In genomic region chr3:96196437-96197128, GRCm38 (mm10) we compare ENCODE assay signal across 9 mouse cellular contexts. TPM values are rescaled to one million over a fixed set of nuclear protein-coding genes. Genes with fewer than 3 reads are reported as not detected.
DNase-seq lines count a peak whose midpoint lies in the region; ATAC-seq and TF ChIP-seq lines count a peak whose summit lies in the region.
"Had no signal": no experiment of that assay in that cellular context is flagged by ENCODE, and none has a peak within 500 bp of the region (broad histone marks: within the 10 kb centered on the region; RNA-seq: fewer than 3 reads in every experiment).

No protein-coding gene starts in this region.

- intact Hi-C loops in heart, adult 2 months (cut with DNase I) = no loop called here
- intact Hi-C loops in left cerebral cortex, postnatal 4 days (cut with DNase I) = no loop called here

- no peak for TF ChIP-seq EP300 in heart, adult 2 months (IDR thresholded peaks at IDR 0.05; ENCODE audit: insufficient read depth, low read depth, low read length)
- TF ChIP-seq EP300 in liver, embryonic 14.5 days (IDR thresholded peaks at IDR 0.05; ENCODE audit: low read depth) = no peak

- H3K79me3 ChIP-seq in C2C12 (ENCODE audit: low read depth) = no peaks in the 10 kb centered on the region

- H3K36me3 ChIP-seq in heart, adult 2 months (ENCODE audit: control insufficient read depth, insufficient read depth, low read length) = no peaks in the 10 kb centered on the region
- H3K36me3 ChIP-seq in C2C12 (ENCODE audit: control insufficient read depth, insufficient read depth) = no peaks in the 10 kb centered on the region
- H3K36me3 ChIP-seq in forebrain, embryonic 11.5 days (ENCODE audit: control insufficient read depth, insufficient read depth, low read length) = no peaks in the 10 kb centered on the region
- H3K36me3 ChIP-seq in liver, embryonic 14.5 days (replicated peaks; ENCODE audit: control insufficient read depth, insufficient read depth, low read depth) = no peaks in the 10 kb centered on the region

- H3ac ChIP-seq in C2C12 (ENCODE audit: control insufficient read depth, insufficient read length, low read depth) = peak overlapping the region; percentile 97

- no peak for ATAC-seq in forebrain, embryonic 11.5 days (replicated peaks; ENCODE audit: low FRiP score)
- no peak for ATAC-seq in liver, embryonic 14.5 days (ENCODE audit: insufficient read depth)

- no peaks in the 10 kb centered on the region for H3K4me1 ChIP-seq in heart, adult 2 months (ENCODE audit: control insufficient read depth, insufficient read depth, low read length)
- peaks cover 7% of the 10 kb centered on the region for H3K4me1 ChIP-seq in forebrain, embryonic 11.5 days (replicated peaks; ENCODE audit: control insufficient read depth, insufficient read depth, low read length)
- H3K4me1 ChIP-seq in liver, embryonic 14.5 days (replicated peaks; ENCODE audit: control insufficient read depth in 2 of 2, insufficient read depth in 2 of 2, low read length in 1 of 2) = peaks cover 13 to 22% of the 10 kb centered on the region in 2 experiments

- H3K27me3 ChIP-seq in heart, adult 2 months (ENCODE audit: control insufficient read depth, insufficient read depth, low read length) = no peaks in the 10 kb centered on the region
- no peaks in the 10 kb centered on the region for H3K27me3 ChIP-seq in C2C12 (ENCODE audit: control insufficient read depth, insufficient read depth, insufficient read length)
- no peaks in the 10 kb centered on the region for H3K27me3 ChIP-seq in forebrain, embryonic 11.5 days (ENCODE audit: control insufficient read depth, insufficient read depth, low read length)
- no peaks in the 10 kb centered on the region; the same call in 1 of the 2 replicates for H3K27me3 ChIP-seq in liver, embryonic 14.5 days (ENCODE audit: control insufficient read depth, insufficient read depth, low read length)
- H3K27me3 ChIP-seq: Patski had no signal

- no peaks in the 10 kb centered on the region for H3K79me2 ChIP-seq in heart, adult 2 months (replicated peaks; ENCODE audit: control insufficient read depth, insufficient read depth, low read length)
- H3K79me2 ChIP-seq in C2C12 (ENCODE audit: control insufficient read depth, insufficient read depth) = peaks cover 7% of the 10 kb centered on the region

- 19% methylated on average over 27 of the region's 27 CpGs for WGBS in heart, adult 2 months
- WGBS in forebrain, embryonic 11.5 days = 21% methylated on average over 27 of the region's 27 CpGs
- 17% methylated on average over 27 of the region's 27 CpGs for WGBS in liver, embryonic 14.5 days (ENCODE audit: insufficient replicate concordance)

- DNase-seq in heart, adult 2 months = no peak
- DNase-seq in heart, adult 8-10 months (ENCODE audit: low spot score) = no peak
- no peak for DNase-seq in forebrain, embryonic 11.5 days (ENCODE audit: low spot score)
- DNase-seq in liver, embryonic 14.5 days (ENCODE audit: low read depth in 3 of 3, low spot score in 3 of 3) = no peak
- no peak for DNase-seq in adrenal gland, adult 2 months
- DNase-seq in left cerebral cortex, postnatal 4 days = no peak
- no peak for DNase-seq in retina, embryonic 14.5 days (ENCODE audit: low spot score)

- no peak for TF ChIP-seq POLR2A in heart, adult 2 months (IDR thresholded peaks at IDR 0.05; ENCODE audit: insufficient read depth, low read depth, low read length)

- no peak for TF ChIP-seq CTCF in heart, adult 2 months (IDR thresholded peaks at IDR 0.05)
- TF ChIP-seq CTCF in C2C12 (IDR thresholded peaks at IDR 0.05; ENCODE audit: control insufficient read depth, insufficient read depth, insufficient read length) = no peak
- TF ChIP-seq CTCF in liver, embryonic 14.5 days (IDR thresholded peaks at IDR 0.05; ENCODE audit: low read depth) = no peak; the same call in 1 of the 2 replicates

- peak overlapping the region; percentile 98 for H3K4me2 ChIP-seq in forebrain, embryonic 11.5 days (ENCODE audit: low read depth, low read length, severe bottlenecking)
- H3K4me2 ChIP-seq in liver, embryonic 14.5 days (ENCODE audit: low read depth) = peak overlapping the region; percentile 97

- H3K27ac ChIP-seq in heart, adult 2 months = peak overlapping the region; percentile 91
- H3K27ac ChIP-seq in forebrain, embryonic 11.5 days (ENCODE audit: low read depth, low read length) = peak overlapping the region; percentile 92
- peak overlapping the region; percentile 77 for H3K27ac ChIP-seq in liver, embryonic 14.5 days

- no peaks in the 10 kb centered on the region for H3K9me3 ChIP-seq in forebrain, embryonic 11.5 days (ENCODE audit: control insufficient read depth, low read length)
- no peaks in the 10 kb centered on the region for H3K9me3 ChIP-seq in liver, embryonic 14.5 days (ENCODE audit: control insufficient read depth, low read length)

- peak overlapping the region; percentile 70 for H3K4me3 ChIP-seq in heart, adult 2 months
- H3K4me3 ChIP-seq in C2C12 (ENCODE audit: insufficient read depth, poor library complexity, severe bottlenecking) = peak overlapping the region; percentile 47
- H3K4me3 ChIP-seq in forebrain, embryonic 11.5 days (ENCODE audit: low read depth, low read length) = peak overlapping the region; percentile 66
- H3K4me3 ChIP-seq in liver, embryonic 14.5 days (ENCODE audit: insufficient read depth in 1 of 2, low read depth in 2 of 2, low read length in 2 of 2) = peak overlapping the region; percentile 64 to 70

- H3K9ac ChIP-seq in heart, adult 2 months (ENCODE audit: low read depth, low read length) = peak overlapping the region; percentile 80
- peak overlapping the region; percentile 97 for H3K9ac ChIP-seq in forebrain, embryonic 11.5 days (ENCODE audit: low read length)
- H3K9ac ChIP-seq in liver, embryonic 14.5 days (replicated peaks) = peak overlapping the region; percentile 94

TF ChIP-seq in C2C12, 6 proteins besides CTCF, POLR2A, EP300 and RAD21 (continues in another document):
- TF ChIP-seq MYOG (IDR thresholded peaks at IDR 0.05; ENCODE audit: control insufficient read depth, extremely low read depth, insufficient read length) = no peak
- no peak for TF ChIP-seq USF1 (IDR thresholded peaks at IDR 0.05; ENCODE audit: low read depth)

RNA-seq across cellular contexts. Expression of gene Sv2a, which starts 15.6 kb away (rescaled TPM):
- 1 to 10 TPM; 3.4 to 5.4 TPM for total RNA-seq in heart, adult 2 months (2021)
- polyA plus RNA-seq in heart, adult 2 months (2012; rRNA removed) = 4.5 and 5.7 TPM in 2 replicates
- 1 to 10 TPM; 1.6 to 7.0 (median 4.2) TPM for total RNA-seq in heart, adult 8-10 months (2022)
- polyA plus RNA-seq in C2C12 (2012; fragmentation: generic; extraction: Trizol) = 0.33 TPM
- 8.2 and 9.0 TPM in 2 replicates for polyA plus RNA-seq in forebrain, embryonic 11.5 days (2014; fragmentation: Nextera tagmentation; extraction: Ambion mirVana)
- 0.39 and 0.48 TPM in 2 replicates for polyA plus RNA-seq in liver, embryonic 14.5 days (2012; rRNA removed)
- polyA plus RNA-seq in liver, embryonic 14.5 days (2014; fragmentation: Nextera tagmentation; extraction: Ambion mirVana) = 0.10 and 0.39 TPM in 2 replicates
- 10 to 100 TPM in 1 of 2 experiments, 1 to 10 TPM in 1; 5.7 to 14.1 TPM for total RNA-seq in adrenal gland, adult 2 months (2021)
- polyA plus RNA-seq in adrenal gland, adult 2 months (2012; rRNA removed) = 3.3 and 3.6 TPM in 2 replicates
- 100 to 1,000 TPM; 241 to 264 TPM for total RNA-seq in left cerebral cortex, postnatal 4 days (2021)

RNA-seq across cellular contexts. Expression of gene Bola1, which starts 22.9 kb away (rescaled TPM):
- 10 to 100 TPM; 22.6 to 28.7 TPM for total RNA-seq in heart, adult 2 months (2021)
- 22.3 and 36.0 TPM in 2 replicates for polyA plus RNA-seq in heart, adult 2 months (2012; rRNA removed)
- 10 to 100 TPM; 24.1 to 35.6 (median 29.8) TPM for total RNA-seq in heart, adult 8-10 months (2022)
- 76.1 TPM for polyA plus RNA-seq in C2C12 (2012; fragmentation: generic; extraction: Trizol)
- 75.7 and 83.7 TPM in 2 replicates for polyA plus RNA-seq in forebrain, embryonic 11.5 days (2014; fragmentation: Nextera tagmentation; extraction: Ambion mirVana)
- polyA plus RNA-seq in liver, embryonic 14.5 days (2012; rRNA removed) = 32.2 and 34.0 TPM in 2 replicates
- 49.4 and 49.7 TPM in 2 replicates for polyA plus RNA-seq in liver, embryonic 14.5 days (2014; fragmentation: Nextera tagmentation; extraction: Ambion mirVana)
- 10 to 100 TPM; 29.6 to 38.9 TPM for total RNA-seq in adrenal gland, adult 2 months (2021)
- 95.5 and 96.5 TPM in 2 replicates for polyA plus RNA-seq in adrenal gland, adult 2 months (2012; rRNA removed)
- total RNA-seq in left cerebral cortex, postnatal 4 days (2021) = 10 to 100 TPM; 18.7 to 24.7 TPM

RNA-seq across cellular contexts. Expression of gene Hist2h2ab, which starts 23.1 kb away (rescaled TPM):
- 1 to 10 TPM; 1.9 to 2.0 TPM for total RNA-seq in heart, adult 2 months (2021)
- polyA plus RNA-seq in heart, adult 2 months (2012; rRNA removed) = 0.35 TPM in 1 of 2 replicates, not detected in the other
- total RNA-seq in heart, adult 8-10 months (2022) = 1 to 10 TPM; 1.4 to 3.6 (median 2.9) TPM
- polyA plus RNA-seq in C2C12 (2012; fragmentation: generic; extraction: Trizol) = 0.18 TPM
- 0.71 TPM in 1 of 2 replicates, not detected in the other for polyA plus RNA-seq in forebrain, embryonic 11.5 days (2014; fragmentation: Nextera tagmentation; extraction: Ambion mirVana)
- polyA plus RNA-seq in liver, embryonic 14.5 days (2012; rRNA removed) = 0.68 TPM in 1 of 2 replicates, not detected in the other
- polyA plus RNA-seq in liver, embryonic 14.5 days (2014; fragmentation: Nextera tagmentation; extraction: Ambion mirVana) = 0.52 TPM in 1 of 2 replicates, not detected in the other
- 1 to 10 TPM; 3.1 to 8.3 TPM for total RNA-seq in adrenal gland, adult 2 months (2021)
- polyA plus RNA-seq in adrenal gland, adult 2 months (2012; rRNA removed) = 0.93 and 4.7 TPM in 2 replicates
- 10 to 100 TPM; 21.6 to 26.0 TPM for total RNA-seq in left cerebral cortex, postnatal 4 days (2021)

RNA-seq across cellular contexts. Expression of gene Hist2h2ac, which starts 24.1 kb away (rescaled TPM):
- total RNA-seq in heart, adult 2 months (2021) = 10 to 100 TPM; 18.1 to 26.3 TPM
- polyA plus RNA-seq in heart, adult 2 months (2012; rRNA removed) = 1.3 and 1.5 TPM in 2 replicates
- 10 to 100 TPM; 17.5 to 26.5 (median 24.3) TPM for total RNA-seq in heart, adult 8-10 months (2022)
- 1.9 TPM for polyA plus RNA-seq in C2C12 (2012; fragmentation: generic; extraction: Trizol)
- 16.5 and 18.7 TPM in 2 replicates for polyA plus RNA-seq in forebrain, embryonic 11.5 days (2014; fragmentation: Nextera tagmentation; extraction: Ambion mirVana)
- 18.5 and 20.7 TPM in 2 replicates for polyA plus RNA-seq in liver, embryonic 14.5 days (2012; rRNA removed)
- polyA plus RNA-seq in liver, embryonic 14.5 days (2014; fragmentation: Nextera tagmentation; extraction: Ambion mirVana) = 14.0 and 18.2 TPM in 2 replicates
- 10 to 100 TPM; 41.3 to 58.9 TPM for total RNA-seq in adrenal gland, adult 2 months (2021)
- polyA plus RNA-seq in adrenal gland, adult 2 months (2012; rRNA removed) = 5.1 TPM in 2 replicates
- 10 to 100 TPM; 70.9 to 71.7 TPM for total RNA-seq in left cerebral cortex, postnatal 4 days (2021)

RNA-seq across cellular contexts. Expression of gene Hist2h2be, which starts 24.3 kb away (rescaled TPM):
- 10 to 100 TPM in 1 of 2 experiments, 1 to 10 TPM in 1; 9.4 to 10.1 TPM for total RNA-seq in heart, adult 2 months (2021)
- 6.9 and 11.9 TPM in 2 replicates for polyA plus RNA-seq in heart, adult 2 months (2012; rRNA removed)
- total RNA-seq in heart, adult 8-10 months (2022) = 10 to 100 TPM in 2 of 4 experiments, 1 to 10 TPM in 2; 8.3 to 10.2 (median 9.8) TPM
- 0.98 TPM for polyA plus RNA-seq in C2C12 (2012; fragmentation: generic; extraction: Trizol)
- 14.3 and 15.8 TPM in 2 replicates for polyA plus RNA-seq in forebrain, embryonic 11.5 days (2014; fragmentation: Nextera tagmentation; extraction: Ambion mirVana)
- 8.7 and 8.9 TPM in 2 replicates for polyA plus RNA-seq in liver, embryonic 14.5 days (2012; rRNA removed)
- polyA plus RNA-seq in liver, embryonic 14.5 days (2014; fragmentation: Nextera tagmentation; extraction: Ambion mirVana) = 6.4 and 9.1 TPM in 2 replicates
- total RNA-seq in adrenal gland, adult 2 months (2021) = 10 to 100 TPM; 15.6 to 23.5 TPM
- 6.1 and 6.4 TPM in 2 replicates for polyA plus RNA-seq in adrenal gland, adult 2 months (2012; rRNA removed)
- 1 to 10 TPM; 4.6 to 5.2 TPM for total RNA-seq in left cerebral cortex, postnatal 4 days (2021)
